Mouse (Mus musculus) brain, embryonic 14.5 days (tissue): ENCODE measurements at regions not wholly inside any gene's neighbourhood (a gene's known extent, or its start where the extent isn't known, plus 50 kb on each side); places are given as distances from the start of the nearest gene placed in this dataset.

Experiments used
- DNase-seq: peaks from one replicate; pipeline ENCODE4 v3.0.0-alpha.2; 2011; ENCODE audit warnings: low read depth
- CTCF ChIP-seq: fragments of 200-500 bp; IDR thresholded peaks from 2 replicates; pipeline ENCODE4 v1.5.1; 2012; ENCODE audit warnings: inconsistent platforms, mild to moderate bottlenecking, moderate library complexity, borderline replicate concordance; ENCODE audit not compliant: insufficient read depth, insufficient read length; ENCODE audit errors: extremely low read depth
- POLR2A ChIP-seq: fragments of 200-500 bp; IDR thresholded peaks from 2 replicates; pipeline ENCODE4 v1.6.1; 2012; ENCODE audit warnings: mild to moderate bottlenecking, inconsistent platforms, borderline replicate concordance; ENCODE audit not compliant: poor library complexity, insufficient read depth, insufficient read length, severe bottlenecking; ENCODE audit errors: extremely low read depth

- TF ChIP-seq POLR2A: no peak
- TF ChIP-seq CTCF: no peak
- DNase-seq: peak; percentile 68
Observed at GRCm38 (mm10) chrX:61119499-61119898, 65.9 kb downstream of the Cdr1 start.

DNA sequence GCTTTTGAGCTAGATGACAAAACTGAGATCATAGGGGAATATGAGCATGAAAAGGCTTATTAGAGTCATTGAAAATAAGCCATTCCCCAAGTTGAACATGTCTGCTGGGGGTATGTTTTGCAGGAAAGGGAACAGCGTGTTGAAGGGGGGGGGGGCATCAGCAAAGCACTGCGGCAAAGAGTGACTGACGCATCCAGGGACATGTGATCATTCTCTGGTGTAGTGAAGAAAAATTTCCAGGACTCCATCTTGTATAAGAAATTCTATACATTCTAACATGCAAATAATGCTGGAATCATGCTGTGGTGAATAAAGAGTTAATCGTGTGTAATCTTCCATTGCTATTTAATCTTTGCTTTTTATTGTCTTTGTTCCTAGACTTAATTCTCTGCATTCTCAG lies 68.0 kb downstream of the Cdr1 start:
- peak; percentile 70 for DNase-seq
- TF ChIP-seq POLR2A (no peak), CTCF (no peak)

DNA sequence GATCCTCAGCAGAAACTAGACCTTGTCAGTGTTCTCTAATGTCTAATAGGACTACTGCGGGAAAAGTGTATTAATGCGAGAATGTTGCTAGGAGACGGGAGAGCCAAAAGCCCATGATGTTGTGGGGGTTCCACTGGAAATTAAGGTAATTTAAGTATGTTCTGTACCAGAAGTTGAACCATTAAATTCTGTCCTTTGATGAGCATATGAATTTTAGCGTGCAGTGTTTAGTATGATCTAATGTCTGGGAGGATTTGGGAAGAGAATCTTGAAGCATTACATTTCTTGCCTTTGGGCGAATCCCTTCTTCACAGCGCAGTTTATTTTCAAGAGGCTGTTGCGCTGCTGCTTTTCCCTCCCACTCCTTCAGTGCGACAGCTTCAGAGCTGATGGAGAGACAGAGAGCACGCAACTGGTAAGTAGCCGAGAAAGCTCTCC lies 69.3 kb downstream of the Cdr1 start:
- TF ChIP-seq POLR2A (peak; percentile 31; the same call in 1 of the 2 replicates), CTCF (no peak)
- peak; percentile 90 for DNase-seq
